Mouse (Mus musculus): ENCODE measurements around the gene Ldlrad3. TPM values are rescaled to one million over a fixed set of nuclear protein-coding genes. Genes with fewer than 3 reads are reported as not detected.

The Ldlrad3 gene
- total RNA-seq (2021) (1 to 10 TPM; 7.8 to 9.5 TPM), polyA plus RNA-seq (2012; rRNA removed) (4.3 and 4.9 TPM in 2 replicates)
- long read RNA-seq, transcript Ldlrad3-201 (6 exons, 3,833 nt) = major isoform, 6 of 8 reads
- long read RNA-seq, partial matches to known transcripts = 0 of 8 reads
- long read RNA-seq, other reads (novel, unspliced or antisense) = 1 of 8 reads

- peak; percentile 98 for DNase-seq
Measured at GRCm38 (mm10) chr2:102185951-102186561, at the start of gene Ldlrad3. Gene Ldlrad3 (minus strand): TSS chr2:102186385.

GRCm38 (mm10) chr2:102231470-102231869 lies 45.3 kb upstream of the Ldlrad3 start:
- no peak for DNase-seq

GRCm38 (mm10) chr2:102229126-102229525 lies 42.9 kb upstream of the Ldlrad3 start:
- no peak for DNase-seq

- no peak for DNase-seq
Measured at GRCm38 (mm10) chr2:102228331-102228730, 42.1 kb upstream of the Ldlrad3 start.

- no peak for DNase-seq
Measured at GRCm38 (mm10) chr2:102227839-102228238, 41.7 kb upstream of the Ldlrad3 start.

GRCm38 (mm10) chr2:102226274-102226673 lies 40.1 kb upstream of the Ldlrad3 start:
- no peak for DNase-seq

GRCm38 (mm10) chr2:102223355-102224128 lies 37.4 kb upstream of the Ldlrad3 start:
- no peak for DNase-seq

- no peak for DNase-seq
Measured at GRCm38 (mm10) chr2:102222749-102223148, 36.6 kb upstream of the Ldlrad3 start.

GRCm38 (mm10) chr2:102216817-102217216 lies 30.6 kb upstream of the Ldlrad3 start:
- no peak for DNase-seq

- no peak for DNase-seq
Measured at GRCm38 (mm10) chr2:102212096-102212495, 25.9 kb upstream of the Ldlrad3 start.

GRCm38 (mm10) chr2:102205672-102206399 lies 19.7 kb upstream of the Ldlrad3 start:
- no peak for DNase-seq

- DNase-seq = no peak
Measured at GRCm38 (mm10) chr2:102203478-102203877, 17.3 kb upstream of the Ldlrad3 start.

- no peak for DNase-seq
Measured at GRCm38 (mm10) chr2:102202211-102202770, 16.1 kb upstream of the Ldlrad3 start.

GRCm38 (mm10) chr2:102201198-102201948 lies 15.2 kb upstream of the Ldlrad3 start:
- DNase-seq = peak; percentile 78

- no peak for DNase-seq
Measured at GRCm38 (mm10) chr2:102197332-102197731, 11.1 kb upstream of the Ldlrad3 start.

GRCm38 (mm10) chr2:102196709-102197108 lies 10.5 kb upstream of the Ldlrad3 start:
- peak; percentile 4 for DNase-seq

GRCm38 (mm10) chr2:102195494-102195893 lies 9.3 kb upstream of the Ldlrad3 start:
- no peak for DNase-seq

- DNase-seq = no peak
Measured at GRCm38 (mm10) chr2:102194247-102194646, 8.1 kb upstream of the Ldlrad3 start.

- DNase-seq = peak; percentile 69
Measured at GRCm38 (mm10) chr2:102192943-102193820, 7.0 kb upstream of the Ldlrad3 start.

- no peak for DNase-seq
Measured at GRCm38 (mm10) chr2:102191736-102192135, 5.6 kb upstream of the Ldlrad3 start.
